Mouse (Mus musculus) testis, adult 2 months (tissue): ENCODE results near the gene Mpc2.

Source experiments
- CTCF ChIP-seq: fragments of 200-500 bp; IDR thresholded peaks from 2 replicates; pipeline ENCODE4 v1.5.1; 2012; ENCODE audit warnings: low read depth, mild to moderate bottlenecking, inconsistent platforms, low read length, moderate library complexity; ENCODE audit not compliant: control insufficient read depth, insufficient read depth, insufficient replicate concordance
- POLR2A ChIP-seq: fragments of 200-500 bp; IDR thresholded peaks from 2 replicates; pipeline ENCODE4 v1.6.1; 2012; ENCODE audit warnings: low read depth, mild to moderate bottlenecking, inconsistent platforms, low read length, moderate library complexity; ENCODE audit not compliant: control insufficient read depth

- TF ChIP-seq POLR2A (no peak), CTCF (no peak)
Measured at GRCm38 (mm10) chr1:165440788-165441187, 19.6 kb upstream of the Mpc2 start.
